Mouse (Mus musculus) naive thymus-derived CD4-positive, alpha-beta T cell, adult 2 months (primary cell): ENCODE data around the gene Lsamp.

Source experiments
- DNase-seq: peaks from one replicate; pipeline ENCODE4 v3.0.0-alpha.2; 2011; ENCODE audit warnings: low read depth

Gene Lsamp

DNA sequence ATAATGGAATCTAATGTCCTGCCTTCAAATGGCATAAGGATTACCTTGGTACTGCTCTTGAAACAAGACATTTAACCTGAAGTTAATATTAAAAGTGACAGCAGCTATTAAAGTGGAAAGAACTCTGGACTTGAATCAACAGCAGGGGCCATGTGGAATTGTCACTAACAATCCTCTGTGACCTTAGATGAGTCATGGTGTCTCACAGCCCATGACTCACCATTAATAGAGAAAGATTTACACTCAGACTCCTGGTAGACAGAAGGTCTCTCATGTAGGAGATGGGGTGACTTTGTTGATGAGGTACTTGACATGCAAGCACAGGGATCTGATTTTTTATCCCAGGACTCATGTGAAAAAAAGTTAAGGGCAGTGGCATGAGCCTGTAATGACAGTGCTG is 701.4 kb downstream of the Lsamp start:
- no peak for DNase-seq

DNA sequence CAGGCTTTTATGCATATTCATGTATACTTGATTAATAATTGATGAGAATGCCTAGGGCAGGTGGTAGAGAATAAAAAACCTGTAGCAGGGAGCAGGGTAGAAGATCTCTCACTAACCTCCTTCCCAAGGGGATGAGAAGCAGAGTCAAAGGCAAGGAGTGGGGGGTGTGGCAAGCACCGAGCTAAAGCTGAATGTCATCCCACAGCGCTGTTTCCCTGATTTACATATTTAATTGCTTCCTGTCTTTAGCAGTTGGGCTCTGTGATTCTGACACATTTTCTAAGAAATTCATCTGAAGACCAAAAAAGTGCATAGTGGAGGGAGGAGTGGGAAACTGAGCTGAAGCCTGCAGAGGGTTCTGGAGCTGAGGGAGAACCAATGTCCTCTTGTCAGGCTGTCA is 708.1 kb downstream of the Lsamp start:
- DNase-seq = no peak

DNA sequence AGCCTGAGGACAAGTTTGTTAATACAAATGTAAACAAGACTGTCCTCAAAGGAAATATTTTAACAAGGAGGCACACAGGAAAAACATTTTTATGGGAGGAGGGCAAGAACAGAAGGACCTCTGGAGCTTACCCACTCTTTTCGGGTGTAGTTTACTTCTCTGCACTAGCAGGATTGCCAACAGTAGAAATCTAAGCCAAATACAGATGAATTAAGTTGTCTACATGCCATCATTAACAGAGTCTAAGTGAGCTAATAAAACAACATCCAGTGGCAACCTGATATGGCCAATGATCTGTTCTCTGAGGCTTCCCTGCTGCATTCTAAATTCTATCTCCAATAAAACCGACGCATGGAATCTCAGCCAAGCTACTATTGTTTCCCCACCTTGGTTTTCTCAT is 713.1 kb downstream of the Lsamp start:
- no peak for DNase-seq

DNA sequence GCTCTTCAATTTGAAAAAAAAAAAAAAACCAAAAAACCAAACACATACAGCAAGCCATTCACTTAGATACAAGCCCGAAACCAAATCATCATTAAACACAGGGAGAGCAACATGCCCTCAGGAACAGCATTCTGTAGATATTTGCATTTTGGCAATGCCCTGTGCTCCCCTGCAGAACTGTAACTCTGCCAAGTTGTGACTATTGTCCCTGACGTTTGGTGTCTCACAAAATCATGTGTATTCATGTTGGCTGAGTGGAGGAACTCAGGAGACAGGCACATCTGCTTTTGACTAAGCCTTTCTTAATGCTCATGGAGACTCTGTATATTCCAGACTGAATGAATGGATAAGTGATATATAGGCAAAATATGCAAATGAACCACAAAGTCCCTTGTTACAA is 724.4 kb downstream of the Lsamp start:
- no peak for DNase-seq

DNA sequence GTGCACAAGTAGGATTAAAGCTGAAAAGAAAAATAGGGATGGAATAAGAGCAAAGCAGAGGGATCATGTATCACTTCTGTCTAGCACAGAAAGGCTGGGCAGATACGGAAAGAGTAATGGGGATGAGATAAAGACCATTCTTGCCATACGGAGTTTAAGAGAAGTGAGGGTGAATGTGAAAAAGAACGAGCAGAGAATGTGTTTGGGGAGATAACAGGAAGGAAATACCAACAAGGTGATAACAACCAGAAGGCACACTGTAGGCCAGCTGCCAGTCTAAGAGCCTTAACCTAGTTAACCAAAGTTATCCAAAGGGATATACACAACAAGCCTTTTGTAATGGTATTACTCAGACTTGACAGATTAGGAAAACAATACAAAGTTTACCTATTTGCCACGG is 725.4 kb downstream of the Lsamp start:
- no peak for DNase-seq

DNA sequence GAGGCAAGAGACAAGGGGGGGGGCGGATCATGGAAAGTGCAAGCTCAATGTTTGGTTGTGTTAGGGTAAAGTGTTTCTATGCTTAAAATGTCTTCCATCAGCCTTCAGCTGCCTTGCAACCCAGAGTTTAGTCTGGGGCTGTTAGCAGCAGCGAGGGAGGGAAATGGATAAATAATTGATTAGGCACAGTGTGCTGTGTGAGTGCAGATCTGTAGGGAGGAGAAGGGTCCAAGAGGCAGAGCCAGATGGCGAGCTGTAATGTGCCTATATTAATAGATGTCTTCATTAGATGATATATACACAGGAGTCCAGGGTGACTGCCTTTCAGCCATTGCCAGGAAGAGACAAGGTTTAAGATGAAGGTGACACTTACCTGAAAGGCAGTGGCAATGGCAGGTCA is 725.9 kb downstream of the Lsamp start:
- no peak for DNase-seq

DNA sequence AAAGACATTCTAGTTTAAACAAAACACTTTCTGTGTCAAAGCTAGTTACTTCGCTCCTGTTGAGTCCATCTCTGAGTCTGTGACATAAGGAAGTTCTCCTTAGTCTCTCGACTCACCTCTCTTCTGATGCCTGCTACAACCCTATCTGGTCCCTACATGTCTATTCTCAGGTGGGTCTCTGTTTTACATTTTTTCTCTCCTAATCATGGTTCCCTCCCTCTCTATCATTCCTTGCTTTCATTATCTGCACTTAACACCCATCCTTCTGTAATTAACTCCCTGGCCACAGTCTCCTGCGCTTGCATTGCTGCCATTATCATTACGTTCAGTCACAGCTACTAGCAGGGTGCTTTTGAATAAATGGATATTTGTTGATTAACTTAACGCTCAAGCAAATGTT is 726.3 kb downstream of the Lsamp start:
- no peak for DNase-seq

DNA sequence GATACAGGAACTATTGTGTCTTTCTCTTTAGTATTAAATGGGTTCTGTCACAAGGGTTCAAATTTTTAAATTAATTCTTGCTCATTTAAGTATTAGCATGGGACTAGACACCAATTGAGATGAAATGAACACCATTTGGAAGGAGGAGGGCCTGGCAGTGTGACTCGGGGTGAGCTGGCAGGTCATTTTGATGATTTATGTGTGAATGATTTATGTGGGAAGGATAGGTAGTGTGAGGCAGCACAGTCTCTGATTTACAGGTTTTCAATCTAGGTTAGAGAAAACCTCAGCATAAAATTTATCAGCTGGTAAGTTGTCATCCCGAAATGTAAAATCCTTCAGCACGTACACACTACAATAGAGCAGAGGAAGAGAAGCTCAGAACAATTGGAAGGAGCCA is 729.6 kb downstream of the Lsamp start:
- no peak for DNase-seq

DNA sequence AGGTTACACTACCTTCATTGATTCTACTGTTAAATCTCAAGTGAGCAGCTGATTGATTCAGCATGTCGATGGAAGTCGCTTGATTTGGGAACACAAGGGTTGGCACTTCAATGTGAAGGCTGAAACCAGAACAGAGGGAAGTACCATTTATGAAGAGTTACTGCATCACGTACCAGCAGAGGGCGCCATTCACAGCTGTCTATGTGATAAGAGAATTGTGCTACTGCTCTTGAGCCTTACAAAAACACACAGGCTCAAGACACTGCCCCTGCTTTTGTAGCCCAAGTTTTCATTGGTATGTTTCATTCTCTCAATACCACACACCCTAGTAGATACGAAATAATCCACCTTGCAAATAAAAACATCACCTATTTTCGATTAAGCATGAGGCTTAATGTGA is 754.9 kb downstream of the Lsamp start:
- no peak for DNase-seq

DNA sequence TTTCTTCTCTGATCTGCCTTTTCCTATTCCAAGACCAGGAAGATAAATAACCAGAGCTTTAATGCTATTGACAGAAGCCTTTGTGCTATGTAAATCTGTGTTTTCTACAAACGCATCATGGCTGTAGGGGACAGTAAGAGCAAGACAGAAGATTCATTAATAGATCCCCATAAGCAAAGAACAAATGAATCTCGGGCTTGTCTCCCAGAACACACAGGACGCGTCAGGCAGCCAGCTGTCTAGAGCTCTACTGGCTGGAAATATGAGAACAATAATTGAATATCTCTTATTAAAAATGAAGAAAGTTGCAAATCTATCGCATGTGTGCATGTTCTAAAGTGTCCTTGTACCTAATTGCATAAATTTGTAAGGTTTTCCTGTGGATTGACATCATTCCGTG is 755.6 kb downstream of the Lsamp start:
- DNase-seq = no peak

DNA sequence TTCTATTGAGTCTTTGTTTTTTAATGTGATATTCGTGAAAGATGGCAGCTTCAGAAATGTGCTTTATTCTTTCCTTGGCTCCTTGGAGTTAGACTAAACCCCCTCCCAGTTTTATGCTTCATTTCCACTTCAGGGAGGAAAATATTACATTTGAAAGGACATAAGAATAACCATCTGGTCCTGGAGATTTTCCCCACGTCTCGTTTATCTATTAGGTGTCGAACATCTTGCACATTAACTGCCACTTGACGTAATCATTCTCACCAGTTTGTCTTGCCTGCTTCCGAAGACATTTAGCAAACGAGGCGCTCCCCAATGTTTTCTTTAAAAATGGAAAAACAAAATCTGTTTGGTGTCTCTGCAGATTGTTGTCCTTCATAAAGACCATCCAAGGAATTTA is 756.1 kb downstream of the Lsamp start:
- DNase-seq = no peak

DNA sequence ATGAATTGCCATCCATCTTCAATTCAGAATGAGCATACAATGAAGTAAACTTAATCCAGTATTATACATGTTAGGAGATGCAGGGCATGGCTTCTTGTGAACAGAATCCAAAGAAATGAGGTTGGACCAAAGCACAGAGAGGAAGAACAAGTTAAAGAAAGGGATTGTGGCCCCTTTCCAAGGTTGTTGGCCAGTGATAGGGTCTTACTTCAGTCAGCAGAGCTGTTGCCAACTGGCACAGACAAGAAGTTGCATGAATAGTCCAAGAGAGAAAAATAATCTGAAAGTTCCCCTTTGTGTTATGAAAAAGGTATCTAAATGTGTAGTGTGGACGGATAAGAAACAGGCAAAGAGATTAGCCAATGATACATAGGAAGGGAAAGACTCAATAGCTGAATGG is 843.0 kb downstream of the Lsamp start:
- no peak for DNase-seq

DNA sequence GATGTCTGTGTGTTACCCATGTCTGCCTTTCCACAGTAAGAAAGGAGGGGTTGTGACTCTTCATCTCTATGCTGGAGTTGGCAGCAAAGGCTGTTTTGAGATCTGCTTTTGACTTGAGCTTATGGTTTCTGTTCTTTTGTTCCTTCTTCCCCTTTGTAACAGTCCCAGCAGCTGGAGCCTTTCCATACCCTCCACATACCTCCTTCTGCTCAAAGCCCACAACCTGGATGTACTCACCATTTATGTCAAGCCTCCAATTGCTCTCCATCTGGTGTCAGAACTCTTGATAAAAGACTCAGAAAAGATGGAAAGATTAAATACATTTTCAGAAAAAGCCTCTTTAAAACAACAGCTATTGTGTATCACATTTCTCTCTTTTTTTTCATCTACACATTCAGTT is 847.4 kb downstream of the Lsamp start:
- DNase-seq = no peak

DNA sequence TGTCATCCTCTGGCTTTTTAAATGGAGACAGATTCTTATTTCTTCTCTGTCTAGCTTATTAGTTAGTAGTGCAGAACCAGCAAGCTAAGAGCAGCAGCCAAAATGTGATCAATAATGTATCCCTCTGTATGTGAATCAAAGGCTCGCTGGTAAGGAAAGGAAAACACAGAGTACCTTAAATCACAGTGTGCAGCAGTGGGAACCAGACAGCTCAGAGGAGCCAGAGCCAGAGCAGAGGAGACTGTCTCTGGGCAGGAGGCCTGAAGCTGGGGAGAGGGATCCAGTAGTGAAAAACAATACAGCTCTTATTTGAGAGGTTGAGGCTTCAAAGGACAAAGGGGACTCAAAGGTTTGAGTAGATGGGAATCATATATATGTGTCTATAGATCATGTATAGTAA is 857.6 kb downstream of the Lsamp start:
- no peak for DNase-seq

DNA sequence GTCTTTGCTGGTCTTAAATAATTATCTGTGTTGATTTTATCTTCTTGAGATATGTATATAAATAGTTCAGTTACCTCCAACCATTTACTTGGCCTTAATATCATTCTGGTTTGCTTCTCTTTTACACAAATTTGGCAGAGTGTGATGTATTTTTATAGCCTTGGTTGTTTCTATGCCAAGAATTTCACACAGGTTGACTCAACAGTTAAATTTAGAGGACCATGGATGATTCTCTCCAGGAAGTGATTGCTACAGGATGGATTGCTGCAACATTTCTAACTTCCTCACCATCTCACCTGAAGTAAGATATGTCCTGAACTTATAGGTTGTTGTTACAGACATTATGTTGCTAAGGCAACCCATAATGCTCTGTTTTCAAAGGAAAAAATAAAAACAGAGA is 882.6 kb downstream of the Lsamp start:
- DNase-seq = no peak

DNA sequence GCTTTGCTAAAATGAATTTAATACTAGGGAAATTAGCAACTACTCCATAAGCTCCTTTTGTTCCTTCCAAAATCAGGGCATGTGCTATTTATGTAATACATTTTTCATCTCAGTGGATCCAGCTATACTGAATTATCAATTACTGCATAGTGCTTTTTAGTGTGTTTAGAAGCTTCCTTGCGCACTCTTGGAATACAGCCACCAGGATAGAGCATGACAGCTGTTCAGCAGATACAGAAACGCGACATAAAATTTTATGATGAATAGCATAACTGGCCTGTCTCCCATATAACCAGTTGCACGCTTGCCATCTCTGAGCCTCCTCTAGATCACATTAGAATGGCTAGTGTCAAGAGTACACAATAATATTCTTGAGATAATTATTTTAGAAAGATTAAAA is 894.1 kb downstream of the Lsamp start:
- DNase-seq = no peak

DNA sequence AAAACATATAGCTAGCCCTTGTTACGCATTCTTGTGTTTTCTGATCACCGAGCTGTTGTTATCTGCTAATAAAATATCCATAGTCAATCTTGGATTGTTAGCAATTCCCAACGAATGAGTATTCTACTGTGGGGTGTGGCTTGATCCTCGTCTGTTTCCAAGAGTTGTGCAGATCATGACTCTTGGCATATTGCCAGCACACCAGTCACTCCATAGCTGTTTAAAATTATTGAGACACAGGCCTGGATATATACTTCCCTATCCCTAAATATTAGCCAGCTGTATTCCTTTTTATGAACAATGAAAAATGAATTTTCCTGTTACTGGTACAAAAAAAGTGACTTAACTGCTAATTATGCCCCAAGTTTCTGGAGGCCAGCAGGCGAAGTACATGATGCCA is 897.8 kb downstream of the Lsamp start:
- no peak for DNase-seq

DNA sequence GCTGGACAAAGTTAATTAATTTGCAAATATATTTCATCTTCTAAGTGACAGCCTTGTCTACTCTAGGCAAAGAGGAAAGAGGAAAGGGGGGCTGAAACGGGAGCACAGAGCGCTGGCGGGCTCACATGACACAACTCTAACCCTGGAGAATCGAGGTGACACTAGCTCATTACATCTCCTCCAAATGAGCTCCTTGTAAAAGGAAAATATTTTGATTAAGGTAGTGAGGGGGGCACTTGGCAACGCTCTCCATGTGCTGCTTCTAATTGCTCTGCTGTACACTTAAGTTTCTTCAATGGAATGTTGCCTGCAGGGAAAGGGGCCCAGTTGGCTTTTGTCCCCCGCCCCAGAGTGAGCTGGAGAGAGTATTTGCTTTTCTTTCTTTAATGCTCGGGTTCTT is 907.2 kb downstream of the Lsamp start:
- DNase-seq = no peak

DNA sequence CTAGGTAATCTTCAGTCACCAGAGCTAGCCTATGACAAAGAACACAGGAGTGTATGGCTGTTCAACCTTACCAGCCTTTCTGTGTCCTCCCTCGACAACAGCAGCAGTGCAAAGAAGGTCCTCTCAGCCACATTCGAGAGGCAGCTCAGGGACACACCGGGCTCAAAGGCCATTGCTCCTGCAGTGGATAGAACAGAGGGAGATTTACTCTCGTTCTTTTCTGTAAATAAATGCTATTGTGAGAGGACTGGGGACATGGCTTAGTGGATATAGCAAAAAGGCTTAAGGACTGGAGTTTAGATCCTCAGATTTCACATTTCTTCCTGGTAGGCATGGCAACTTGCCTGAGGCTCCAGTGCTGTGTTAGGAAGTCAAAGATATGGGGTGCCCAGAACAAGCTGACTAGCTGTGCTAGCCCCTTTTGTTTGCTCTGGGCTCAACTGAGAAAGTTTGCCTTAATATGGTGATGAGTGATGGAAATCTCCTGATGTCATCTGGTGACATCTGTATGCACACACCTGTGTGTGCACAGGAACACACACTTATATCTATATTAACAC is 913.7 kb downstream of the Lsamp start:
- no peak for DNase-seq

DNA sequence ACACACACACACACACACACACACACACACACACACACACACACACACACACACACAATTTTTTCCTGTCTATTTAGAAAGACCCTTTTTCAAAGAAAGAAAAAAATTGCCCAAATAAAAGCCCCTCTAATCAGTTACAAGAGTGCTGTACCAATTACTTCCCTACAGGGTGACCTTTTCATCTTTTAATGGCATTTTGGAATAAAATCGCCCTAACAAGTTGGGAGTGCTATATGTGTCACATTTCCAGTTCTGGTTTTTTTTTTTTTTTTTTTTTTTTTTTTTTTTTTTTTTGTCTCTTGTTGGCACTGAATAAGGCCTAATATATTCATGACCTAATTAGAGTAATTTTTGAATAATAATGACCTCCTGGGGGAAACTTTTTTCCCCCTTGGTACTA is 923.7 kb downstream of the Lsamp start:
- no peak for DNase-seq

DNA sequence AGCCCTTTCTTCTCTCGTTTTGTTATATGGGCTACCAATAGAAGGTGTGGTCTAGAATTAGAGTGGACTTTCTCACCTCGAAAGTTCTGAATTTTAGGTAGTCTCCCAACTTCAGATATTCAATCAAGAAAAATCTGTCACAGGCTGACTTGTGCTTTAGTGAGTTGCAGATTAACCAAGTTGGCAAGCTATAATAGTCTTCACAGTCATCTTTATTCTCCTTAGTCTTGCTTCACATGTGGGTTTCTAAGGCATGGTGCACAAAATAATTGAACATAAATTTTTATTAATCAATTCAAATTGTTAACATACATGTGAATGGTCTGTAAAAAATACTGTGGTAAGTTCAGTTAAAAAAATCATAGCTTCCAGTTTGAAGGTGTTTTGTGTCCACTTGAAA is 930.0 kb downstream of the Lsamp start:
- no peak for DNase-seq

DNA sequence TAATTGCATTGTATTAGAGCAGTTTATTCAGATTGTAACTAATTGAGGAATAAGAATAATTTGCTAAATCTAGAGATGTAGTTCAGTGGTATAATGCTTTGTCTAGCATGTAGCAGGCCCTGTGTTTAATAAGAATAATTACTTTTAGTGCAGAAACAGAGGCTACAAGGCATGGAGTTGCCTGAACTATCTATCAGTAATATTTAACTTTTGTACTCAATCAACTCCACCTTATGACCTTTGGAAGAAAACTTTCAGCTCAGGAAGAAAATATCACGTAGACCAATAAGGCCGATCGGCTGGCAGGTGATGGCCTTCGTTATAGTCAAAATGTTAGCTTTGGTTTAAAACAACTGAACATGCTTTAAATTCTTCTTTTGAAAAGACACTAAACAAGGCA is 946.4 kb downstream of the Lsamp start:
- DNase-seq = no peak

DNA sequence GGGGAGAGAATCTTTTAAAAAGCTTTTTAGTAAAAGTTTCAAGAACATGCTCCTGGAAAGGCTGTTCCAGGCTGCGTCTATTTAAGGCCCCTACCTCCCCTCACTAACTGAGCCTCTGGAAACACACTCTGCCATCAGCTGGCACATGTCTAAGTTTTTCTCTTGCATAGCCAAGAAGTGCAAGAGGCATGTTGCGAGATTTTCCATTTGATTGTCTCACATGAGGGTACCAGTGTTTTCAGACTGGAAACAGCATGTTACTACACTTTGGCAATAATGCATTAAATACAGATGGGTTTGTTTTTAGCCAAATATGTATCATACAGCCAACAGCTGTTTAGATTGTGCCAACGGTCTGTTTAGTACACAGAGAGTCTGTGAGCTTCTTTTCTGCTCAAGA is 958.1 kb downstream of the Lsamp start:
- DNase-seq = no peak

DNA sequence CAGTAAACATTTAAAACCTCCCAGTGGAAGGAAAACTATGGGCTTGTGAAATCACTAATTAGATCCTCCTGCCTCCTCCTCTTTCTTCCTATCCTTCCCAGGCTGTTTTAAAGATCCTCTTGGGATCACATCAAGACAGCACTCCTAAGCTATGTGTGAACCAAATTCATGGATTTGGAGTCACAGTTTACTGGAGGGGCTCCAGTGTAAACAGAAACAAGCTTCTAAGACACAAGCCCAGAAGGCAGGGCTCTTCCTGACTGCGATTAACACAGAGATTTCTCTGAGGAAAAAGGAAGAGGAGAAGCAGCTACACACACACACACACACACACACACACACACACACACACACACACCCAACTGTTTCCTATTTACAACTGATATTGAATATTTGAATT is 961.7 kb downstream of the Lsamp start:
- DNase-seq = no peak

DNA sequence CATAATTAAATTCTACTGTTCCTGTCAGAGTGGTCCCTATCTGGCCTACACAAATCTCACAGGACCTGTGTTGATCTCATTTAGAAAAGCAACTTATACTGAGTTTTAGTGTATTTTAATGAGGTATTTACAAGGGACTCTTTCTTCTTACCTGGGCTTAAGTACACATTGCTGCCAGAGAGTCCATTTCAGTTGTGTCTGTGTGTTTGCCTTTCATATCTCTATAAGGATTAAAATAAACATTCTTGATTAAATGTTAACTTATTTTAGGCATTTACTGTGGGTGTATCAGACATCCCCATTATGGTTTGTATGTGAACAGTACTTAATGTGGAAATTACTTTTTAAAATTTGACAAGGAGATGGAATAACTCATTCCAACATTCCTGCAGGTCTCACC is 963.9 kb downstream of the Lsamp start:
- no peak for DNase-seq
